Mouse (Mus musculus): ENCODE results near the gene Olfr1061. TPM values are rescaled to one million over a fixed set of nuclear protein-coding genes. Genes with fewer than 3 reads are reported as not detected.
"Not testable (repeated sequence)": the region's sequence is repeated elsewhere in the genome, so short reads cannot be mapped to it uniquely, and the experiment has no call there.

The Olfr1061 gene
- polyA plus RNA-seq (2012; rRNA removed) = not detected in 2 replicates

- no peak for DNase-seq (ENCODE audit: low spot score)
Observed at GRCm38 (mm10) chr2:86413950-86414349, at the start of gene Olfr1061. Olfr1061 (minus strand) TSS chr2:86414050.

GRCm38 (mm10) chr2:86460434-86460833, 46.6 kb upstream of the Olfr1061 start:
- no peak for DNase-seq (ENCODE audit: low spot score)

- no peak for DNase-seq (ENCODE audit: low spot score)
Observed at GRCm38 (mm10) chr2:86456169-86456568, 42.3 kb upstream of the Olfr1061 start, which contains the start of gene Olfr1066. Olfr1066 (minus strand) TSS chr2:86456269.

- DNase-seq (ENCODE audit: low spot score) = not testable (repeated sequence)
Observed at GRCm38 (mm10) chr2:86450491-86450890, 36.6 kb upstream of the Olfr1061 start, which contains the start of gene Olfr1065. Olfr1065 (minus strand) TSS chr2:86450591.

GRCm38 (mm10) chr2:86442101-86442500, 28.3 kb upstream of the Olfr1061 start:
- DNase-seq (ENCODE audit: low spot score) = not testable (repeated sequence)

- DNase-seq (ENCODE audit: low spot score) = not testable (repeated sequence)
Observed at GRCm38 (mm10) chr2:86428511-86428910, 14.7 kb upstream of the Olfr1061 start.

- not testable (repeated sequence) for DNase-seq (ENCODE audit: low spot score)
Observed at GRCm38 (mm10) chr2:86426649-86427048, 12.8 kb upstream of the Olfr1061 start, which contains the start of gene Olfr1062. Olfr1062 (minus strand) TSS chr2:86426749.

GRCm38 (mm10) chr2:86395114-86395513, 18.7 kb downstream of the Olfr1061 start:
- DNase-seq (ENCODE audit: low spot score) = no peak

GRCm38 (mm10) chr2:86388461-86388860, 25.4 kb downstream of the Olfr1061 start, which contains the start of gene Olfr1058:
Olfr1058 (minus strand) TSS chr2:86388561.
- not testable (repeated sequence) for DNase-seq (ENCODE audit: low spot score)

- DNase-seq (ENCODE audit: low spot score) = no peak
Observed at GRCm38 (mm10) chr2:86378293-86378692, 35.6 kb downstream of the Olfr1061 start, which contains the start of gene Olfr1057. Olfr1057 (minus strand) TSS chr2:86378393.

GRCm38 (mm10) chr2:86366342-86366741, 47.5 kb downstream of the Olfr1061 start:
- DNase-seq (ENCODE audit: low spot score) = not testable (repeated sequence)

Other genes starting within 250 kb of the Olfr1061 start
- gene Olfr1043, start 246.5 kb downstream of the Olfr1061 start, polyA plus RNA-seq (2012; rRNA removed) = not detected in 2 replicates
- not detected in 2 replicates for gene Olfr1044, start 236.2 kb downstream of the Olfr1061 start, polyA plus RNA-seq (2012; rRNA removed)
- gene Olfr52, start 228.4 kb downstream of the Olfr1061 start, polyA plus RNA-seq (2012; rRNA removed) = not detected in 2 replicates
- gene Olfr1045, start 211.0 kb downstream of the Olfr1061 start, polyA plus RNA-seq (2012; rRNA removed) = not detected in 2 replicates
- gene Olfr1046, start 194.7 kb downstream of the Olfr1061 start, polyA plus RNA-seq (2012; rRNA removed) = not detected in 2 replicates
- not detected in 2 replicates for gene Olfr1047, start 182.6 kb downstream of the Olfr1061 start, polyA plus RNA-seq (2012; rRNA removed)
- gene Olfr1048, start 173.8 kb downstream of the Olfr1061 start, polyA plus RNA-seq (2012; rRNA removed) = not detected in 2 replicates
- gene Olfr1049, start 155.7 kb downstream of the Olfr1061 start, polyA plus RNA-seq (2012; rRNA removed) = not detected in 2 replicates
- gene Olfr1051, start 135.0 kb downstream of the Olfr1061 start, polyA plus RNA-seq (2012; rRNA removed) = not detected in 2 replicates
- not detected in 2 replicates for gene Olfr1052, start 121.6 kb downstream of the Olfr1061 start, polyA plus RNA-seq (2012; rRNA removed)
- not detected in 2 replicates for gene Olfr1053, start 98.8 kb downstream of the Olfr1061 start, polyA plus RNA-seq (2012; rRNA removed)
- gene Olfr1054, start 78.6 kb downstream of the Olfr1061 start, polyA plus RNA-seq (2012; rRNA removed) = not detected in 2 replicates
- not detected in 2 replicates for gene Olfr1055, start 63.8 kb downstream of the Olfr1061 start, polyA plus RNA-seq (2012; rRNA removed)
- not detected in 2 replicates for gene Olfr1056, start 51.6 kb downstream of the Olfr1061 start, polyA plus RNA-seq (2012; rRNA removed)
- gene Olfr1057, start 35.7 kb downstream of the Olfr1061 start, polyA plus RNA-seq (2012; rRNA removed) = not detected in 2 replicates
- not detected in 2 replicates for gene Olfr1058, start 25.5 kb downstream of the Olfr1061 start, polyA plus RNA-seq (2012; rRNA removed)
- gene Olfr1062, start 12.7 kb upstream of the Olfr1061 start, polyA plus RNA-seq (2012; rRNA removed) = not detected in 2 replicates
- not detected in 2 replicates for gene Olfr1065, start 36.5 kb upstream of the Olfr1061 start, polyA plus RNA-seq (2012; rRNA removed)
- not detected in 2 replicates for gene Olfr1066, start 42.2 kb upstream of the Olfr1061 start, polyA plus RNA-seq (2012; rRNA removed)
- not detected in 2 replicates for gene Olfr228, start 73.3 kb upstream of the Olfr1061 start, polyA plus RNA-seq (2012; rRNA removed)
- gene Olfr1076, start 94.4 kb upstream of the Olfr1061 start, polyA plus RNA-seq (2012; rRNA removed) = not detected in 2 replicates
- not detected in 2 replicates for gene Olfr1079, start 128.4 kb upstream of the Olfr1061 start, polyA plus RNA-seq (2012; rRNA removed)
- not detected in 2 replicates for gene Olfr1080, start 144.2 kb upstream of the Olfr1061 start, polyA plus RNA-seq (2012; rRNA removed)
- gene Olfr1082, start 184.9 kb upstream of the Olfr1061 start, polyA plus RNA-seq (2012; rRNA removed) = not detected in 2 replicates
- gene Olfr1084, start 225.7 kb upstream of the Olfr1061 start, polyA plus RNA-seq (2012; rRNA removed) = not detected in 2 replicates
- gene Olfr1085, start 248.0 kb upstream of the Olfr1061 start, polyA plus RNA-seq (2012; rRNA removed) = not detected in 2 replicates